Mouse (Mus musculus): ENCODE measurements at regions not wholly inside any gene's neighbourhood (a gene's known extent, or its start where the extent isn't known, plus 50 kb on each side); places are given as distances from the start of the nearest gene placed in this dataset.

DNA sequence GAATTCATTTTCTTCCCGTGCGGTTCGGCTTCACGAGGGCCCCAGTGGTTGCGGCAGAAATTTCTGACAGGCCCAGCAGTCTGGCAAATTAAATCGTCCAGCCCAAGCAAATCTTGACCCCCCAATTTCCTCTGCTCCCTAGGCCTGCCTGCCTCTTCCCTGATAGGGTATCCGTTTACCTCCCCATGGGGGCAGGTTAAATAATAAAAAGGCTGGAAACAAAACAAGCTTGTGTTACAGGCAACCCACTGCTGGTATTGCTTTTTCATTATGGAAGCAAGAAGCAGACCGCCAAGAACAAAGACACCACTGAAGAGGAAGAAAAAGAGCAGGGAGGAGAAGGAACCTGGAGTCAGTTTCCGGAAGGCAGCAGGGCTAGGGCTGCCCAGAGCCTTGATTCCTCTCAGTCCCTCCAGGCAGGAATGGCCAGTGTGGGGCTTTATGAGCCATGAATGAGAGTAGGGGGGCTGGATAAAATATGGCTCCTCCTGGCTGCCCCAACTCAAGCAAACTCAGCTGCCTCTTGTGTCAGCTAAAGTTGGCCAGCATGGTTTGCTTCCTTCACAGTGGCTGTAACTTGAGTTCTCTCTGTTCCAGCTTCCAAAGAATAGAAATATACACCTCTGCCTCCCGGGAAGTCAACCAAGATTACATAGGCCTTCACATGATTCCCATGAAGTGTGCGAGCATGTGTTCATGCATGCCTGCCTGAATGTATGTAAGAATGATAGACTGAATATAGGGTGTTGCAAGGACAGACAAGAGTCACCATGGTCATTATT lies 474.5 kb upstream of the Cdh4 start:
- no peaks in the 10 kb centered on the region for H3K9me3 ChIP-seq
- H3K4me2 ChIP-seq (replicated peaks) = no peak overlapping the region
- WGBS = 57% methylated on average over 11 of the region's 11 CpGs
- H3K36me3 ChIP-seq = no peaks in the 10 kb centered on the region
- no peak for ATAC-seq (ENCODE audit: low FRiP score, low read depth)
- no peaks in the 10 kb centered on the region for H3K4me1 ChIP-seq
- no peak overlapping the region for H3K9ac ChIP-seq (replicated peaks)
- H3K27ac ChIP-seq (replicated peaks) = no peak overlapping the region
- no peaks in the 10 kb centered on the region for H3K27me3 ChIP-seq
- no peak overlapping the region for H3K4me3 ChIP-seq

DNA sequence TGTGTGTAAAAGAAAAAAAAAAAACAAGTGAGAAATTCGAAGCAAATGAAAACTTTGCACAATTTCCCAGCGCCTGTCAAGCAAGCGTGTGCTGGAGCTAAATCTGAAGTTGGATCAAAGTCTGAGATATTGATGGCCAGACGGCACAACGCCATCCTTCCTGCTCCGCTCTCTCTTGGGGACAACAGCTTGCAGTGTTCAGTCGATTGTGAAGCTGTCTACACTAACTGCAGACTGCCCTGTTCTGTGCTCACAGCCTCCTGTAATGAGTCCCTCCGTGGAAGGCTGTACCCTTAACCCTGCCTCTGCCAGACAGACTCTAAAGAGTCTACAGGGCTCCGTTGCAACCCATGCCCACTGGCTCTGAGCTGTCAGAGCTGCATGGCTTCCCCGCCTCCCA lies 472.5 kb upstream of the Cdh4 start:
- 79% methylated on average over 10 of the region's 10 CpGs for WGBS
- no peak for ATAC-seq (ENCODE audit: low FRiP score, low read depth)

DNA sequence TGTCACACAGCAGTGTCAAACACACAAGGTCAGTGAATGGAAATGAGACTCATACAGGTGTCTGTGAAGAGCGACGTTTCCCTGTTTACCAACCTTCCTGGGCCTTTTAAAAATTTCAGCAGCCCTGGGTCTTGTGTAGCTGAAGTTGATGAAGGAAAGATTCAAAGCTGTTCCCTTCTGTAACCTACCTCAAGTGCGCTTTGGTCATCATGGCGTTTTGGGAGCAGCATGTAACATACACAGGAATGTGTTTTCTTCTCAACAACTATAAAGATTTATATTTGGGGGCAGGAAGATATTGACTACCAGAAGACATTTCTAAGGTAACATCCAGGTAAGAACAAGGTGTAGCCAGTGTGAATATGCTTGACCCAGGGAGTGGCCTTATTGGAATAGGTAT lies 466.9 kb upstream of the Cdh4 start:
- Histone ChIP-seq H3K27ac (replicated peaks) (no peak overlapping the region), H3K4me3 (no peak overlapping the region), H3K4me2 (replicated peaks) (no peak overlapping the region), H3K9me3 (no peaks in the 10 kb centered on the region), H3K36me3 (no peaks in the 10 kb centered on the region), H3K4me1 (peaks cover 4% of the 10 kb centered on the region; the same call in 1 of the 2 replicates), H3K9ac (replicated peaks) (no peak overlapping the region), H3K27me3 (no peaks in the 10 kb centered on the region)
- whole genome bisulfite sequencing = 93% methylated on average over 4 of the region's 4 CpGs
- ATAC-seq (ENCODE audit: low FRiP score, low read depth) = no peak

More for the DNA sequence above, 472.5 kb upstream of the Cdh4 start:
- Histone ChIP-seq H3K9me3 (no peaks in the 10 kb centered on the region), H3K4me1 (no peaks in the 10 kb centered on the region), H3K9ac (replicated peaks) (no peak overlapping the region), H3K27me3 (no peaks in the 10 kb centered on the region), H3K4me2 (replicated peaks) (no peak overlapping the region), H3K4me3 (no peak overlapping the region), H3K36me3 (no peaks in the 10 kb centered on the region), H3K27ac (replicated peaks) (no peak overlapping the region)

- no peak for ATAC-seq (ENCODE audit: low FRiP score, low read depth)
- Histone ChIP-seq H3K36me3 (no peaks in the 10 kb centered on the region), H3K27ac (replicated peaks) (no peak overlapping the region), H3K27me3 (no peaks in the 10 kb centered on the region), H3K4me1 (peaks cover 4% of the 10 kb centered on the region; the same call in 1 of the 2 replicates), H3K4me2 (replicated peaks) (no peak overlapping the region), H3K4me3 (no peak overlapping the region), H3K9me3 (no peaks in the 10 kb centered on the region), H3K9ac (replicated peaks) (no peak overlapping the region)
- WGBS = 60% methylated on average over 6 of the region's 6 CpGs
Observed at GRCm38 (mm10) chr2:178976046-178976445, 466.2 kb upstream of the Cdh4 start.

DNA sequence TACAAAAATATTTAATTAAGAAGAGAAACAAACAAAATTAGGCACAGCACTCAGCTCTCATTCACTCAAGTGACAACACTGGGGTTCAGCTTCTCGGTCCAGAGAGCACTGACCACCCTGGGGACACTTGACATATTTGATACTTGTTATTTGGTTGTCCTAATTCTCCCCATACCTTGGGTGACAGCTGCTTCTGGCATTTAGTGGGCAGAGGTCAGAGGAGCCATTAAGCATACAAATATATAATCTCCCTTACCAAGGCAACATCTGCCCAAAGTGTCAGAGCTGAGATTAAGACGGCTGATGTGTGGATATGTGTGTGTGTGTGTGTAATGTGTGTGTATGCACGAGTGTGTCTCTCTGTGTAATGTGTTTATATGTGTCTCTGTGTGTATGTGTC lies 465.7 kb upstream of the Cdh4 start:
- Histone ChIP-seq H3K9ac (replicated peaks) (no peak overlapping the region), H3K36me3 (no peaks in the 10 kb centered on the region), H3K9me3 (no peaks in the 10 kb centered on the region), H3K27ac (replicated peaks) (no peak overlapping the region), H3K4me1 (peaks cover 4% of the 10 kb centered on the region; the same call in 1 of the 2 replicates), H3K27me3 (no peaks in the 10 kb centered on the region), H3K4me3 (no peak overlapping the region), H3K4me2 (replicated peaks) (no peak overlapping the region)
- ATAC-seq (ENCODE audit: low FRiP score, low read depth) = no peak
- 76% methylated on average over 3 of the region's 3 CpGs for WGBS

GRCm38 (mm10) chr2:178979451-178979850 lies 462.8 kb upstream of the Cdh4 start:
- Histone ChIP-seq H3K9ac (replicated peaks) (no peak overlapping the region), H3K9me3 (no peaks in the 10 kb centered on the region), H3K4me1 (peaks cover 4% of the 10 kb centered on the region; the same call in 1 of the 2 replicates), H3K36me3 (no peaks in the 10 kb centered on the region), H3K4me3 (no peak overlapping the region), H3K27ac (replicated peaks) (no peak overlapping the region), H3K27me3 (no peaks in the 10 kb centered on the region), H3K4me2 (replicated peaks) (no peak overlapping the region)
- no peak for ATAC-seq (ENCODE audit: low FRiP score, low read depth)
- WGBS = 91% methylated on average over 9 of the region's 9 CpGs

DNA sequence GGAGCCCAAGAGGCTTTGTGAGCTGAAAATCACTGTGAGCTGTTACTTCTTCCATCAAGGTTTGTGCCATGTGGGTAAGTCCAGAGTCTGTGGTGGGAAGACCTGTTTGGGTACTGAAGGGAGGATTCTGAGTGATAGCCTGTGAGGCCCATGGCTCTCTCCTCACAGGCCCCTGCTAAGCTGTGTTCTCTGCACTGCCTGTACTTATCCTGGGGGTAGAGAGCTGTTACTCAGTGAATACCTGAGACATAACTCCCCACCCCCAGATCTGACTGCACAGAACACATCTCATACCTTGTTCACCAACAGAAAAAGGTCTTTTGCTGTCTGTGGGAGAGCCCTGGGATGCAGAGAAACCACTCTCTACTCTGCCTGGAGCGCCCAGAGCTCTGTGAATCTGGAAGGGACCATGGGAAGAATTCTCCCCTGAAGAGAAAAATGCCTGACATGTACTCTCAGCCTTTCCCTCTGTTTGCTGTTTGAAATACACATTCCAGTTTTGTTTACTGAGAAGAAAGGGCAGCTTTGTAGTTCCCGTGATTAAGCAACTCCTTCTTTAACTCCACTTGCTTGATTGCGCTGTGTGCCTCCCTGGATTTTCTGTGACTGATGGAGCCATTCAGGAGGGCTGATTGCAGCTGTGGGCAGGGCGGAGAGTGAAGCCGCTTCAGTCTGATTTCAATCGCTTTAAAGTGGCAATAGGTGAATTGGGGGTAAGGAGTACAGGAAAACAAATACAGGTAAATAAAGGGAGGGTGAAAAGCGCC lies 460.3 kb upstream of the Cdh4 start:
- Histone ChIP-seq H3K4me1 (peaks cover 4% of the 10 kb centered on the region; the same call in 1 of the 2 replicates), H3K9me3 (no peaks in the 10 kb centered on the region), H3K4me2 (replicated peaks) (no peak overlapping the region), H3K27me3 (no peaks in the 10 kb centered on the region), H3K27ac (replicated peaks) (no peak overlapping the region), H3K36me3 (no peaks in the 10 kb centered on the region), H3K9ac (replicated peaks) (no peak overlapping the region), H3K4me3 (no peak overlapping the region)
- 43% methylated on average over 7 of the region's 7 CpGs for WGBS
- ATAC-seq (ENCODE audit: low FRiP score, low read depth) = no peak

DNA sequence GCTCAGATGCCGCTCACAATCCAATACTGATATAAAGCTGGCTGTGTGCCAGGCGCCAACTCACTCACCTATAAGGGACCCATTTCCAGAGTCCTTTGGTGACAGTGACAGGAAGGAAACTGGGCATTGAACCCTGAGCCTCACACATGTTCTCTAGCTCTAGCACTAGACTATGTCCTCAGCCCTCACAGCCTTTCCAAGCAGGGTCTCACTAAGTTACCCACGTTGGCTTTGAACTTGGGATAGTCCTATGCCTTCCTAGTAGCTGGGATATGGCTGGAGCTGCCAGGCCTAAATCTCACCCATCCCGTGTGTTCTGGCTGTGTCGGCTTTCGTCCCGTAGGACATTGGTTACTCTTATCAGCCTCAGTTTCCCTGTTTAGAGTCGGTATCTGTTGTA lies 458.4 kb upstream of the Cdh4 start:
- H3K27ac ChIP-seq (replicated peaks) = no peak overlapping the region
- no peak for ATAC-seq (ENCODE audit: low FRiP score, low read depth)
- 92% methylated on average over 8 of the region's 8 CpGs for WGBS
- no peaks in the 10 kb centered on the region for H3K9me3 ChIP-seq
- no peaks in the 10 kb centered on the region for H3K36me3 ChIP-seq
- H3K4me1 ChIP-seq = peaks cover 4% of the 10 kb centered on the region; the same call in 1 of the 2 replicates
- no peak overlapping the region for H3K9ac ChIP-seq (replicated peaks)
- no peak overlapping the region for H3K4me3 ChIP-seq
- no peaks in the 10 kb centered on the region for H3K27me3 ChIP-seq
- H3K4me2 ChIP-seq (replicated peaks) = no peak overlapping the region

GRCm38 (mm10) chr2:178987935-178988334 lies 454.3 kb upstream of the Cdh4 start:
- no peaks in the 10 kb centered on the region for H3K9me3 ChIP-seq

GRCm38 (mm10) chr2:178989291-178989690 lies 452.9 kb upstream of the Cdh4 start:
- peaks cover 12% of the 10 kb centered on the region for H3K4me1 ChIP-seq
- no peak overlapping the region for H3K4me3 ChIP-seq
- no peak overlapping the region for H3K4me2 ChIP-seq (replicated peaks)
- H3K27ac ChIP-seq (replicated peaks) = no peak overlapping the region
- no peak for ATAC-seq (ENCODE audit: low FRiP score, low read depth)
- H3K27me3 ChIP-seq = no peaks in the 10 kb centered on the region
- H3K36me3 ChIP-seq = no peaks in the 10 kb centered on the region
- WGBS = 86% methylated on average over 7 of the region's 7 CpGs
- H3K9ac ChIP-seq (replicated peaks) = no peak overlapping the region
- no peaks in the 10 kb centered on the region for H3K9me3 ChIP-seq

More at GRCm38 (mm10) chr2:178987935-178988334, 454.3 kb upstream of the Cdh4 start:
- WGBS = 72% methylated on average over 10 of the region's 10 CpGs
- Histone ChIP-seq H3K9ac (replicated peaks) (no peak overlapping the region), H3K27me3 (no peaks in the 10 kb centered on the region), H3K4me3 (no peak overlapping the region), H3K4me2 (replicated peaks) (no peak overlapping the region), H3K4me1 (peaks cover 9% of the 10 kb centered on the region), H3K36me3 (no peaks in the 10 kb centered on the region), H3K27ac (replicated peaks) (no peak overlapping the region)
- ATAC-seq (ENCODE audit: low FRiP score, low read depth) = no peak

DNA sequence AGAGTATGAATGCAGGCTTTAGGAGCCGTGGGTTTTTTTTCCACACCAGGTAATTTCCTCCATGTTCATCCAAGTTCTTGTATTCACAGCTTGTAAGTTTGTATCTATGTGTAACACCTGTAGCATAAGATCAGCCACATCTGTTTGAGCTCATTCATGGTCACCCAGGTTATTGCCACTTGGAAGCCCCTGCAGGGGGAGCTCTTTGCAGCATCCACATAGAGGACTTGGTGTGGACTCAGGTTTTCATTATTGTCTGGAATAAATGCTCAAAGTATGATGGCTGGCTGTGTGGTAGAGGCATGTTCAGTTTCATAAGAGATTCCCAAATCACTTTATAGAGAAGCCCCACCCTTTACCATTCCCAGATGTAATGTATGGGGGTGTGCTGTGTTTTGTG lies 452.4 kb upstream of the Cdh4 start:
- H3K9ac ChIP-seq (replicated peaks) = no peak overlapping the region
- 90% methylated on average over 1 of the region's 1 CpGs for WGBS
- no peak overlapping the region for H3K27ac ChIP-seq (replicated peaks)
- no peaks in the 10 kb centered on the region for H3K36me3 ChIP-seq
- H3K4me3 ChIP-seq = no peak overlapping the region
- no peaks in the 10 kb centered on the region for H3K9me3 ChIP-seq
- no peak for ATAC-seq (ENCODE audit: low FRiP score, low read depth)
- H3K27me3 ChIP-seq = no peaks in the 10 kb centered on the region
- H3K4me1 ChIP-seq = peaks cover 12% of the 10 kb centered on the region
- no peak overlapping the region for H3K4me2 ChIP-seq (replicated peaks)

DNA sequence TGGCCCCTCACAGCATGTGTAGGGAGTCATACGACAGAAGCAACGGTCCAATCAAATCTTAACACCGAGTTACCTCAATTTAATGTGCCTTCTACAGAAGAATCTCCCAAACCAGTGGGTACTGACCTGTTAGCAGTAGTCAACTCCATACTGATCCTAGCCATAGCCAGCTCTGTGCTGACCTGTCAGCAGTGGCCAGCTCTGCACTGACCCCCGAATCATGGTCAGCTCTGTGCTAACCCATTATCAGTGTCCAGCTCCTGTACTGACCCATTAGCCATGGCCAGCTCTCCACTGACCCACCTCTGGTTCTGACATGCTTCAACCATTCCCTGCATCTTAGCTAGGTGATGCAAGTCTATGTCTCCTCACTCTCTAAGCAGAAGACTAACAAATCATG lies 451.3 kb upstream of the Cdh4 start:
- Histone ChIP-seq H3K9me3 (no peaks in the 10 kb centered on the region), H3K4me3 (no peak overlapping the region), H3K4me2 (replicated peaks) (no peak overlapping the region), H3K36me3 (no peaks in the 10 kb centered on the region), H3K9ac (replicated peaks) (no peak overlapping the region), H3K4me1 (peaks cover 12% of the 10 kb centered on the region), H3K27ac (replicated peaks) (no peak overlapping the region), H3K27me3 (no peaks in the 10 kb centered on the region)
- ATAC-seq (ENCODE audit: low FRiP score, low read depth) = no peak
- WGBS = 85% methylated on average over 4 of the region's 4 CpGs

All from midbrain, embryonic 12.5 days (tissue).